Comparison of ENCODE assay signal across 8 mouse cellular contexts in genomic region chr6:116673471-116674282, GRCm38 (mm10). TPM values are rescaled to one million over a fixed set of nuclear protein-coding genes. Genes with fewer than 3 reads are reported as not detected.
DNase-seq lines count a peak whose midpoint lies in the region; ATAC-seq and TF ChIP-seq lines count a peak whose summit lies in the region.

TSS of gene Rassf4 (minus strand) at chr6:116673952.

- peak; percentile 91 for DNase-seq in ZHBTc4 (ENCODE audit: low read depth, low spot score)
- peak; percentile 86 for DNase-seq in gastrocnemius, postnatal 10 days
- peak; percentile 82 for DNase-seq in hindbrain, postnatal 0 days (ENCODE audit: low spot score)
- DNase-seq in left cerebral cortex, adult 18-20 months (ENCODE audit: low spot score in 2 of 2): peak; percentile 59 to 65
- peak; percentile 87 to 92 for DNase-seq in lung, postnatal 4 days
- DNase-seq in retina, postnatal 1 day: peak; percentile 95
- peak; percentile 81 for DNase-seq in thymus, postnatal 4 days

- peak within 1 kb of the TSS; percentile 39 for H3K9ac ChIP-seq in hindbrain, postnatal 0 days (replicated peaks; ENCODE audit: low read length)

- ATAC-seq in hindbrain, postnatal 0 days: peak; percentile 89

- no peaks in the 10 kb centered on the region for H3K27me3 ChIP-seq in hindbrain, postnatal 0 days (ENCODE audit: insufficient read depth, low read length)

- no peaks in the 10 kb centered on the region for H3K9me3 ChIP-seq in hindbrain, postnatal 0 days (ENCODE audit: low read length)

- peak within 1 kb of the TSS; percentile 79 for H3K4me2 ChIP-seq in hindbrain, postnatal 0 days (ENCODE audit: low read depth, low read length)

- TF ChIP-seq CTCF in cortical plate, adult 2 months (IDR thresholded peaks at IDR 0.05; ENCODE audit: extremely low read depth, insufficient read depth, low read length): no peak
- no peak for TF ChIP-seq CTCF in hindbrain, postnatal 0 days (IDR thresholded peaks at IDR 0.05; ENCODE audit: low read depth)

- H3K4me1 ChIP-seq in cortical plate, adult 2 months (ENCODE audit: control insufficient read depth, insufficient read depth, low read length): no peaks in the 10 kb centered on the region
- peaks cover 26% of the 10 kb centered on the region for H3K4me1 ChIP-seq in hindbrain, postnatal 0 days (ENCODE audit: insufficient read depth, low read length)

- no peak within 1 kb of the TSS for H3K27ac ChIP-seq in cortical plate, adult 2 months (ENCODE audit: insufficient read depth, low read length)
- peak within 1 kb of the TSS; percentile 37 for H3K27ac ChIP-seq in hindbrain, postnatal 0 days

- under 1% methylated on average over 40 of the region's 44 CpGs for WGBS in hindbrain, postnatal 0 days

- H3K4me3 ChIP-seq in cortical plate, adult 2 months (ENCODE audit: insufficient read depth, low read length): peak within 1 kb of the TSS; percentile 43
- H3K4me3 ChIP-seq in hindbrain, postnatal 0 days (ENCODE audit: low read length): peak within 1 kb of the TSS; percentile 45

- TF ChIP-seq POLR2A in cortical plate, adult 2 months (IDR thresholded peaks at IDR 0.05; ENCODE audit: extremely low read depth, insufficient read depth, low read length): no peak

- no peaks in the 10 kb centered on the region for H3K36me3 ChIP-seq in hindbrain, postnatal 0 days (ENCODE audit: insufficient read depth, low read length)

RNA-seq across cellular contexts. Expression of gene Rassf4, which starts in this region (rescaled TPM):
- 3.5 and 3.9 TPM in 2 replicates for polyA plus RNA-seq in cortical plate, adult 2 months (2012; rRNA removed)
- 10 to 100 TPM in 1 of 2 experiments, 1 to 10 TPM in 1; 8.0 to 10.5 TPM for total RNA-seq in gastrocnemius, postnatal 10 days (2021)
- total RNA-seq in hindbrain, postnatal 0 days (2014; rRNA removed): 18.2 and 37.1 TPM in 2 replicates
- polyA plus RNA-seq in hindbrain, postnatal 0 days (2015; fragmentation: Nextera tagmentation; extraction: Ambion mirVana): 29.4 and 32.1 TPM in 2 replicates
- total RNA-seq in left cerebral cortex, adult 18-20 months (2021): 1 to 10 TPM; 4.5 to 5.5 TPM
